Mouse (Mus musculus) liver, adult 2 months (tissue): ENCODE measurements around the gene Zfp697.

ENCODE experiments used
- CTCF ChIP-seq: fragments of 200-500 bp; IDR thresholded peaks from 2 replicates; pipeline ENCODE4 v1.5.1; 2011; ENCODE audit warnings: low read depth, low read length, control low read depth
- POLR2A ChIP-seq: fragments of 200-500 bp; IDR thresholded peaks from 2 replicates; pipeline ENCODE4 v1.6.1; 2011; ENCODE audit warnings: low read length, control low read depth; ENCODE audit not compliant: insufficient read depth; ENCODE audit errors: extremely low read depth

GRCm38 (mm10) chr3:98383024-98383790, 946 bp downstream of the Zfp697 start:
- TF ChIP-seq POLR2A (no peak), CTCF (no peak)
